Mouse (Mus musculus) adrenal gland, adult (tissue): Measurements from ENCODE around the gene Hist1h2bc.

ENCODE experiments used
- DNase-seq, 2 experiments: peaks; one replicate each; pipeline ENCODE4 v3.0.0; 2022 to 2023; ENCODE audit warnings: low spot score in 1 of 2; ENCODE audit not compliant: inconsistent age in 2 of 2

The Hist1h2bc gene

GRCm38 (mm10) chr13:23683755-23684281 lies at the start of gene Hist1h2bc, which contains the start of gene Hist1h2ac:
Gene Hist1h2bc (plus strand): TSS chr13:23684199.
Gene Hist1h2ac (minus strand): TSS chr13:23683948.
- peak; percentile 90 to 97 for DNase-seq

- DNase-seq, result no peak
Measured at GRCm38 (mm10) chr13:23659636-23660366, 24.2 kb upstream of the Hist1h2bc start.

GRCm38 (mm10) chr13:23662536-23662935 lies 21.5 kb upstream of the Hist1h2bc start:
- DNase-seq, result no peak

- no peak for DNase-seq
Measured at GRCm38 (mm10) chr13:23681990-23682582, 1.9 kb upstream of the Hist1h2bc start.

GRCm38 (mm10) chr13:23682623-23682946 lies 1.4 kb upstream of the Hist1h2bc start:
- no peak for DNase-seq

- DNase-seq, result peak in 1 of 2 experiments; percentile 67
Measured at GRCm38 (mm10) chr13:23682947-23683754, 848 bp upstream of the Hist1h2bc start.

- peak; percentile 55 to 88 for DNase-seq
Measured at GRCm38 (mm10) chr13:23684295-23684945, 421 bp downstream of the Hist1h2bc start.

- DNase-seq, result peak; percentile 26 to 86
Measured at GRCm38 (mm10) chr13:23685121-23685861, 1.3 kb downstream of the Hist1h2bc start.

- DNase-seq, result peak in 1 of 2 experiments; percentile 70
Measured at GRCm38 (mm10) chr13:23685966-23686365, 2.0 kb downstream of the Hist1h2bc start.

- DNase-seq, result no peak
Measured at GRCm38 (mm10) chr13:23687181-23687580, 3.2 kb downstream of the Hist1h2bc start.

- peak in 1 of 2 experiments; percentile 66 for DNase-seq
Measured at GRCm38 (mm10) chr13:23687907-23688306, 3.9 kb downstream of the Hist1h2bc start.

- DNase-seq, result no peak
Measured at GRCm38 (mm10) chr13:23688956-23689355, 5.0 kb downstream of the Hist1h2bc start.

GRCm38 (mm10) chr13:23689459-23689858 lies 5.5 kb downstream of the Hist1h2bc start:
- no peak for DNase-seq

- peak in 1 of 2 experiments; percentile 15 for DNase-seq
Measured at GRCm38 (mm10) chr13:23693856-23694440, 9.9 kb downstream of the Hist1h2bc start.

GRCm38 (mm10) chr13:23694956-23695355 lies 11.0 kb downstream of the Hist1h2bc start:
- DNase-seq, result no peak

- DNase-seq, result no peak
Measured at GRCm38 (mm10) chr13:23695514-23695913, 11.5 kb downstream of the Hist1h2bc start, which contains the start of gene Hist1h1t. Gene Hist1h1t (plus strand): TSS chr13:23695814.

GRCm38 (mm10) chr13:23696061-23696474 lies 12.1 kb downstream of the Hist1h2bc start:
- peak in 1 of 2 experiments; percentile 65 for DNase-seq

- DNase-seq, result peak; percentile 48 to 81
Measured at GRCm38 (mm10) chr13:23697491-23698299, 13.7 kb downstream of the Hist1h2bc start.

GRCm38 (mm10) chr13:23698300-23698693 lies 14.3 kb downstream of the Hist1h2bc start, which contains the start of gene Hist1h4c:
Gene Hist1h4c (minus strand): TSS chr13:23698454.
- peak; percentile 98 to 100 for DNase-seq
